Mouse (Mus musculus): ENCODE data around the gene Rps11.

DNA sequence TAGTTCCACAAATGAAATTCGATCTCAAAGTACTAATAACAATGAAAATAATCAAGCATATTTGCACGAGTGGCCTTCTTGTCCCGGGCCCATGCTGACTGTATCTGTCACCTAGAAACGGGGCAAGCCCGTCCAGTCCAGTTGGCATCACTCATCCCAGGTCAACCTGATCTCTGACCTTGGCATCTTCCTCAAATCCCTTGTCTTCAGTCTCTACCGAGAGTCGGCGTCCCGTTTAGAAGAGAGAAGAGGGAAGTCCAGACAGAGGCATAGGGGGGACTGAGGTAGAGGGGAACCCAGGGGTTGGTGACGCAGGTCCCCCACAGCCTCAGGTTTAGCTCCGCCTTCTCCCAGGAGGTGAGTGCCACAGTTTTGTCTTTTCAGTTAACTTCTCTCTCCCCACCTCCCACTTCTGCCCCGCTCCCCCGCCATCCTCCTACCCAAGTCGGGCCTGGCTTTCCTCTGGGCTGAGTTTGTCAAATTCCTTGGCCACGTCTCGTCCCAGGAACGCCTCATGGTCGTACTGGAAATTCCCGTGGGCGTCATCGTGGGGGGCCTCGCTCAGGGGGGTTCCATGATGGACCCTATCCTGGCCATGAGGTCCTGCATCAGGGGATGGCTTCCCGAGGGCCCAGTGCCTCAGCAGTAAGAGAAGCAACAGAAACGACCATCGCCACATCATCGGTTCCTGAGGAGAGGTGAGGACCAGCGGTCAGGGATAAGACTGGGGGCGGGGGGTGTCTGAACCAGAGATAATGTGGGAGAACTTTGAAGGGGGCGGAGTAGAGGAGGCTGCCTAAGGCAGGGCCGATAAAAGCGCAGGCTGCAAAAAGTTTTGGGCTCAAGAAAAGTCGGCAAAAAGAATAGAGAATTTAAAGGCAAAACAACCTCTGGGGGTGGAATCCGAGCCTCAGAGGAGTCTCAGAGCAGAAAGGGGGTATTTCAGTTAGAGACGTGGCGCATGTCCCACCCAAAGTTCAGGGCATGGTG is 32.9 kb downstream of the Rps11 start:
- TF ChIP-seq CTCF (IDR thresholded peaks at IDR 0.05; ENCODE audit: low read depth, low read length): no peak
- TF ChIP-seq EP300 (IDR thresholded peaks at IDR 0.05; ENCODE audit: insufficient read depth, low read depth, low read length): no peak
